In the genomic region with DNA sequence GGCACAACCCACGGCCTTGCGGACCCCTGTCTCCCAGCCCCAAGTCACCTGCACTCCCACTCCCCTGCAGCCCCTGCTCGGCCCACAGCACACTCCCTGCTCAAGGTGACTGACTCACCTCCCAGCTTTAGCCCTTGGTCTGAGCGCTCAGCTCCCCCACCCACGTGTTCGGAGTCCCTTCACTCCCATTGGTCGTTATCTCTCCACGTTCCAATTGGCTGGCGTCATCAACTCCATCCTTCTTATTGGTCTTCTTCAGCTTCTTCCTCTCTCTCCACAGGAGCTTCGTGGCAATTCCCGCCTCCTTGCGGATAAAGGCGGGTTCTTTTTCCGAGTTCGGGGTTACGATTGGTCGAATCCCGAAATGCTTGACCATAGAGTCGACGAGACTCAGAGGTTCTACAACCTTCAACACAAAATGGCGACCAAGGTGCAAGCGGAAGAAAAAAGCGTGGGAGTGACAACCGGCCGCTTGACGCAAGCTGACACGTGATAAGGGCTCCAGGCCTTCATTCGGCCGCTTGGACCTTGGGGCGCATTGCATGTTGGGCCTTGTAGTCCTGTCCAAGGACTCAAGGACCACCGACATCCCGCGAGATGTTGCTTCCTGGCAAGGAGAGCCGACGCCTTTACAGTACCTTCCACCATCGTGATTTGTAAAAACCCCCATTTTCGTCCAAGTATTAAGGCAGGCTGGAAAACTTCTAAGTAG, we compare ENCODE assay signal across 8 mouse cellular contexts. TPM values are rescaled to one million over a fixed set of nuclear protein-coding genes. Genes with fewer than 3 reads are reported as not detected.
DNase-seq lines count a peak whose midpoint lies in the region; ATAC-seq and TF ChIP-seq lines count a peak whose summit lies in the region.

A gene (minus strand): TSS at position 162 of the 712 bp plus-strand sequence.

- H3K4me1 ChIP-seq in hindbrain, embryonic 13.5 days (replicated peaks), result peaks cover 24% of the 10 kb centered on the region

- CTCF ChIA-PET in Patski (lab: Charles Lee), result interaction anchor here (0.7 kb wide), 1 partner anchor 73 kb away, joined by 3 read pairs; no protein-coding TSS in a partner anchor

- H3K4me2 ChIP-seq in hindbrain, embryonic 13.5 days, result peak within 1 kb of the TSS; percentile 82

- POLR2A ChIA-PET in Patski (lab: Charles Lee), result interaction anchor here (2.5 kb wide), 1 partner anchor 10 kb away, joined by 19 read pairs; a partner anchor contains a TSS

- peak; percentile 97 for ATAC-seq in Patski
- peak; percentile 97 for ATAC-seq in hindbrain, embryonic 13.5 days (ENCODE audit: low FRiP score)

- peak within 1 kb of the TSS; percentile 88 for H3K9ac ChIP-seq in hindbrain, embryonic 13.5 days

- peaks cover 16% of the 10 kb centered on the region for H3K36me3 ChIP-seq in hindbrain, embryonic 13.5 days

- peak; percentile 100 for DNase-seq in Patski (ENCODE audit: low read depth, low spot score)
- peak; percentile 97 to 99 for DNase-seq in cerebellum, postnatal 14 days
- DNase-seq in frontal cortex, postnatal 14 days (ENCODE audit: low spot score in 2 of 2), result peak; percentile 98 to 100
- DNase-seq in layer of hippocampus, postnatal 25 days (ENCODE audit: extremely low spot score in 1 of 2, low spot score in 1 of 2), result peak; percentile 78 to 79
- DNase-seq in lung, postnatal 25 days (ENCODE audit: low spot score), result peak; percentile 100
- DNase-seq in retina, embryonic 14.5 days (ENCODE audit: low spot score), result peak; percentile 99
- peak; percentile 92 for DNase-seq in thymus, postnatal 4 days

- H3K9me3 ChIP-seq in hindbrain, embryonic 13.5 days, result no peaks in the 10 kb centered on the region

- no peak for TF ChIP-seq CTCF in Patski (IDR thresholded peaks at IDR 0.05)

- in situ Hi-C loops in Patski (cut with MboI; ENCODE audit: low pct_unique_long_range_greater_than_20kb), result no loop called here

- WGBS in hindbrain, embryonic 13.5 days, result under 1% methylated on average over 37 of the region's 37 CpGs

- H3K27ac ChIP-seq in hindbrain, embryonic 13.5 days, result peak within 1 kb of the TSS; percentile 90

- H3K27me3 ChIP-seq in Patski, result no peaks in the 10 kb centered on the region
- no peaks in the 10 kb centered on the region for H3K27me3 ChIP-seq in hindbrain, embryonic 13.5 days

- H3K4me3 ChIP-seq in hindbrain, embryonic 13.5 days, result peak within 1 kb of the TSS; percentile 83

RNA-seq across cellular contexts. Expression of the gene that starts here (rescaled TPM):
- polyA plus RNA-seq in Patski (2021), result 605 TPM
- polyA plus RNA-seq in hindbrain, embryonic 13.5 days (2015; fragmentation: Nextera tagmentation; extraction: Ambion mirVana), result 530 and 549 TPM in 2 replicates
- 100 to 1,000 TPM; 430 to 475 TPM for total RNA-seq in layer of hippocampus, postnatal 25 days (2021)

Comparison
In these comparisons a context has a peak if more than half of its experiments do, and no peak if none do; other contexts are left out.
1. Peak in every context shown above with its lines: DNase-seq, ATAC-seq, H3K4me3 ChIP-seq and H3K27ac ChIP-seq.